Mouse (Mus musculus): ENCODE results near the gene Gprc5c.
"Not testable (repeated sequence)": the region's sequence is repeated elsewhere in the genome, so short reads cannot be mapped to it uniquely, and the experiment has no call there.

Gene Gprc5c

DNA sequence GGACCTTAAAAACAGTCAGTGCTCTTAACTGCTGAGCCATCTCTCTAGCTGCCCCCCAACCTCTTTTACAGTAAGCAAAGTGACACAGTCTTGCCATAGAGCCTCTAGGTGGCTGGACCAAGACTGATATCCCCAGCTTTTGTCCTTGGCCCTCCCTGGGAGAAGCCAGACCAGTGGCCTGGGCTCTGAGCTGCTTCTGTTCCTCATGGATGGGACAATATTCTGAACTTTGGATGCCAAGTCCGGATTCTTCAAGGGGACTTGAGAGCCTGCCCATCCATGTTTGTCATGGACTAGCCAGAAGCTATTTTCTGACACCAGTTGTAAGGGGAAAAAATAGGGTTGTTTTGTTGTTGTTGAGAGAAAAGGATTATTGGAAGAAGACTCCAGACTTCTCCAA lies 18.8 kb downstream of the Gprc5c start:
- DNase-seq (ENCODE audit: low spot score), result no peak

DNA sequence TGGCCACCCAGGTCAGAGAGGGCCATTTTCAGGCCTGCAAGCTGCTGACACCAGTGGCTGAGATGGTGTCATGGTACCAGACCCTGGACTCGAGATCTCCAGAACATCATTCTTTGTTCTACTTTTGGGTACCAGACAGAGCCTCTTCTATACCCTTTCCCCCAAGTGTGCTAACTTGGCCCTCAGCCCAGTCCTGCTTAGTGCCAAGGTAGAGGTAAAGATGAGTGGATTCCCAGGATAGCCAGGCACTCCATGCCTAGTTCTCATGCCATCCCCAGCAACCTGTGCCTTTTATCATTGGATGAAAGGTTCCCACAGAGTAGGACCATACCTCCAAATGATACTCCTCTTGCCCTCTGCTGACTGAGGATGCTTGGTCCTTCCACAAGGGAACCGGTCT lies 20.6 kb downstream of the Gprc5c start:
- no peak for DNase-seq (ENCODE audit: low spot score)

DNA sequence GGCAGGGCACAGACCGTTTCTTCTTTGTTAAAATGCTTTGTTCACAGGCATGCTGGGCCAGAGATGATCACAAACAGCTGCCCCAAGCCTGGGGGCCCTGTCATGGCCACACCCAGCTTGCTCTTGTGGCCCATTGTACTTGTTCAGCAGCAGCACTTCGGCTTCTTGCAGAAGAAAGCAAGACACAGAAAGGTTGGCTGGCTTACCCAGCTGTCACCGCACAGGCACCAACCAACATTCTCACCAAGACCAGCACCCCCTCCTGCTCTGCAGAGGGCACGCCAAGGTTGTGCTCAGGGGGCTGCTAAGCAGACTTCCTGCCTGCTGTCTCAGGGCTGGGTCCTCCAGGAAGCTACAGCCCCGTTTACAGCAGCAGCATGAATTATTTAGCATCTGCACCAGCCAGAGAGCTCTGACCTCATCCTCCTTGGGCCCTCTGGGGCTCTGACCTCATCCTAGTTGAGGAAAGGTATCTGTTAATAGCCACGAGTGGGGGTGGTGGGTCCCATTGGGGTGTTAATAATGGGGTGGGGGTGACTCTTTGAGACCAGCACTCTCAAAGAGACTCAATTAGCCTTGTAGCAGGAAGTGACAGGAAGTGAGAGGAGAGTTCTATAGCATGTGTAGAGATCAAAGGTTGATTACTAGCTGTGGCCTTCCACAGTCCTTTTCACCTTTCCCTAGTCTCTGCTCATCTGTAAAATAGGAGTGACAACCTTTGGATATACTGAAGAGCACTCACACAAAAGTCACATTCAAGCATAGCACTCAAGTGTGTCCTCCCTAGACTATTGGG lies 22.3 kb downstream of the Gprc5c start:
- no peak for DNase-seq (ENCODE audit: low spot score)

DNA sequence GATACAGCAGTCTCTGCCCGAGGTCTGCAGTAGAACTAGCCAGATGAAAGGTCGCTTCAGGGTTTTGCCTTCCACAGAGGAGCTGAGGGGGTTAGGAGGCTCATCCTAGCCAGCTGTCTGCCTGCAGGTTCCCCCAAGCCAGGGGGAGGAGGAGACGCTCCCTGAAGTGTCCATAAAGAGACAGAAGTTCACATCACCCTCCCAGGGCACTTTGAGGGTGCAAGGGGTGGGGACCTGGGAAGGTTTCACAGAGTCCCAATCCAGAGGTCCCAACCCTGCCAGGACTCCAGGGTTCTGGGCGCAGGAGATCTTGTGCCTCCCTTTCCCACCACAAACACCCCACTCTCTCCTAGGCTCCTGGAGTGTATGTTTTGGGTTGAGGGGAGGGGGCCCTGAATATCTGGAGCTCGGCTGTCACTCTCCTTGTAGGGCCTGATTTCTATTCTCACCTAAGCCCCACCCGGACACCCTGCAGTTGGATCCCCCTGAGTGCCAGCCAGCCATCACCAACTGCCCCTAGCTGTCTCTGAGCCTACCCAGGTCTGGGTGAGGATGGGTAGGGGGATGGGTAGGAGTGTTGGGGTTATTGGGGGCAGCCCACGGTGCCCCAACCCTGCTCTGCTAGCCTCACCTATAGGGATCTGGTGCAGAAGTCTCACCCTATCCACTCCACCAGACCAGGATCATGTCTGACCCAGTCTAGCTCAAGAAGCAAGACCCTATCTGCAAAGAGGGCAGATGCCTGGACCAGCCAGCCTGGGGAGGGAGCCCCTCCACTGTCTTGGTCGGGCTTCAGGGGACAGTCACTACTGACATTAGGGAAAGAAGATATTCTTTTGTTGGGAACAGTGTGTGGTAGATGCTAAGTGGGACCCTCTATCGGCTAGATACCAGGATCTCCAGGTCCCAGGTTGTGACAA lies 23.5 kb downstream of the Gprc5c start:
- no peak for DNase-seq (ENCODE audit: low spot score)

DNA sequence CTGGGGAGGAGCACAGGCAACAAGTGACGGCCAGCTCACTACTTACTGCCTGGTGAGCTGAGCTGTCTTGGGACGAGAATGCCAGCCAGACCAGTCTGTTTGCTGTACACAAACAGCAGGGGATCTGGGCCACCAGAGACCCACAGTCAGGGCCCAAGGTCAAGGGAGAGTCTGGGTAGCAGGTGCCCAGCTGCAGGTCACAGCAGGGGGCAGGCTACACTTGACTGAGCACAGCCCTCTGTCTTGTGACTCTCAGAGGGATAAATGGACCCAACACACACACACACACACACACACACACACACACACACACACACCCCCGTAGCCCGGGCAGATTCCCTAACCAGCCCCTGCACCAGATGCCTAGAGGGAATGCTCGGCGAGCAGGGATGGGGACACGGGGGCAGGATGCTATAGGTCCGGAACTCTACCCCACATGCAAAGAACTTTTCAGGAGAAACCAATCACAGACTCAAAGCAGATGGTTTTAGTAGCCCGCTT lies 24.4 kb downstream of the Gprc5c start:
- DNase-seq (ENCODE audit: low spot score), result no peak

DNA sequence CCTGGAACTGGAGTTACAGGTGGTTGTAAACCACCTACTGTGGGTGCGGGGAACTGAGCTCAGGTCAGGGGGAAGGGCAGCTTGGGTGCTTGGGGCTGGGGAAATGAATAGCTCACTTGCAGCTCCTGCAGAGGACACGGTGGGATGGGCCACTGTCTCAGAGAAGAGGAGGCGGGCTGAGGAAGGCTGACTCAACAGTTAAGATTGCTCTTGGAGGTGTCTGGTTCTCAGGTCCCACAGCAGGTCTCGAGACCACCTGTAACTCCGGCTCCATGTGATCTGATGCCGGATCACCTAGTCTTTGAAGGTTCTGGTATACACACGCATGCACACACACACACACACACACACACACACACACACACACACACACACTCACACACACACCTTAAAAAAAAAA lies 25.2 kb downstream of the Gprc5c start:
- no peak for DNase-seq (ENCODE audit: low spot score)

DNA sequence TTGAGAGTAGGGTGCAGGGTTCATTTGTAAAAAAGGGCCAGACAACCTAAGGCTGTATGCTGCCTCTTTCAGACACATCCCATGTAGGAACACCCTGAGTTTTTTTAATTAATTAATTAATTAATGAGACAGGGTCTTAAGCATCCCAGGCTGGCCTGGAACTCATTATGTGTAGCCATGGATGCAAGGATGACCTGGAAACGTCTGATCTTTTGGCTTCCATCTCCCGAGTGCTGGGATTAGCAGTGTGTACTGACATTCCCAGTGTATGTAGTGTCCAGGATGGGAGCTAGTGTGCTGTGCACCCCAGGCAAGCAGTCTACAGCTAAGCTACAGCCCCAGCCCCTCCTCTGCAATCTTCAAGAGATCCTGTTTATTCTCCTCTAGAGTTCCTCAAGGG lies 25.7 kb downstream of the Gprc5c start:
- no peak for DNase-seq (ENCODE audit: low spot score)

DNA sequence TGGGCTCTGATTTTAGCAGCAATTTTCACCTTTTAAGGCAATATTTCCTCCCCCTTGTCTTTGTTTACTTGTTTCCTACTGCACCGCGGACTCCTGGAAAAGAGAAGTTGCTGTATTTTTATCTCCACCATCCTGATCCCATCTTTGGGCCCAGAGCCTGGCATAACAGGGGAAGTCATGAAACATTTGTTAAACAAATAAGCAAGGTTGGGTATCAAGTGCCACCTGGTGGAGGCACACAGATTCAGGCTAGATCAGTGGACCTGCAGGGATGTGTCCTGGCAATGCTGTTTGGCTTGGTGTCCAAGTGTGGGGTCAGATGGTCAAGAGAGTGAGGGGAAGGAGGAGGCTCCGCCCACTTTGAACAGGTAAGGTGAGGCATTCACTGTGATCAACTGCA lies 26.2 kb downstream of the Gprc5c start:
- no peak for DNase-seq (ENCODE audit: low spot score)

DNA sequence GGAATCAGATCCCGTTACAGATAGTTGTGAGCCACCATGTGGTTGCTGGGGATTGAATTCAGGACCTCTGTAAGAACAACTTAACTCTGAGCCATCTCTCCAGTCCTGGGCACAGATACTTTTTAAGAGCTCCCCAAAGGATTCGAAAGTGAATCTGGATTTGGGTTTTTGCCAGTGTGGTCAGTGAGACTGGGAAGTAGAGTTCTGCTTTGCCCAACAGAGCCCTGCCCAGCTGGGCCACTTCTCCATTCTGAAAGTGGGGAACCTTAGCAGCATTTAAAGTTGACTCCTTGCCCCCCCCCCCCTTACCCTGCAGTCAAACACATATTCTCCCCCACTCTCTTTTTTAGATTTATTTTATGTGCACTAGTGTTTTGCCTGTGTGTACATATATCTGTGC lies 28.7 kb downstream of the Gprc5c start:
- no peak for DNase-seq (ENCODE audit: low spot score)

DNA sequence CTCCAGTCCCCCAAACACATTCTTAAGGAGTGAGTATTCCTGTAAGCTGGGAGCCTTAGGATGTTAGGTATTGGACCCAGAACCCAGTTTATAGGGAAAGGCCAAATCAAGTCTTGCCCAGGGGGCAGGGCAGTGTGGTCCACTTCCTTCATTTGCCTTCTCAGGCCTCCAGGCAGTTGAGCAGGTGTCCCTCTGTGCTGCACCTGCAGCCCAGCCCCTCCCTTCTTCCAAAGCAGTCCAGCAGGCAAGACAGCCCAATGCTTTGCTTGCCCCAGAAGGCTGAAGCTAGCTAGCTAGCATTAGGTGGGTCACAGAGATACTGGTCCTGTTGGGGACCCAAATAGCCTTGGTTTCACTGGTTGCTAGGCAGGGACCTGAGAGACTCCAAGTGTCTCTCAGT lies 29.2 kb downstream of the Gprc5c start:
- DNase-seq (ENCODE audit: low spot score), result no peak

DNA sequence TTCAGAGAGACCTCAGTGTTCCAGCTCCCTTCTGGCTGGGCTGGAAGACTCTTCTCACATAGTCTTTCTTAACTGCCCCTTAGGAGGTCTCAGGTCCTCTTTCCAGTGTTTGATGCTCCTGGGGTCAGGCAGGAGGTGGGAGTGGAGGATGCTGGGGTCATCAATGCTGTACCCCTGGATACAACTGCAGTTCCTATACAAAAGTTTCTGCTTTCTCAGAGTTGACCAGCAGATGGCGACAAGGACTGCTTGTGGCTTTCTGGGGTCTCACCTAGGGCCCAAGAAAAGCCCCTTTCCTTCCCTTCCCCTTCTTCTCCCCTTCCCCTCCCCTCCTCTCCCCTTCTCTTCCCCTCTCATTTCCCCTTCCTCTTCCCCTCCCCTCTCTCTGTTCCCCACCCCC lies 29.6 kb downstream of the Gprc5c start:
- no peak for DNase-seq (ENCODE audit: low spot score)

DNA sequence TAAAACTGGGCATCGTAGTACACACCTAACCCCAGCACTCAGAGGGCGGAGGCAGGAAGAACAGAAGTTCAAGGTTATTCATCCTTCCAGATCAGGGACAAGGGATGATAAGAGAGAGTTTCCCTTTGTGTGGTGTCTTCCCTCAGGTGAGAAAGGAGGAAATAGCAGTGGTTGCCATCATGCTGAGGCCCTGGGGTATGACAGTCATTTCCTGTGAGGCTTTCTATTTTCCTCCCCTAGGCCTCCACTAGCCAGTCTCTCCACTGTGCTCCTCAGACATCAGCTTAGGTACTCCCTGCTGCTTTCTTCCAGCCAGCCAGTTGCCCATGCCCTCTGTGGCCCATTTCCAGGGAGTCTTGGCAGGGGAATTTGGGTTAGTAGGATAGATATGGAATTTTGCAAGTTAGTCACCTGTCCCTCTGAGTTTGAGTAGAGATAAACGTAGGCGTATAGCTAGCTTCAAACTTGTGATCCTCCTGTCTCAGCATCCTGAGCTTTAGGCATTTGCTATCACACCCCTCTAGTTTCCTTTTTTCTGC lies 32.4 kb downstream of the Gprc5c start:
- DNase-seq (ENCODE audit: low spot score), result no peak

DNA sequence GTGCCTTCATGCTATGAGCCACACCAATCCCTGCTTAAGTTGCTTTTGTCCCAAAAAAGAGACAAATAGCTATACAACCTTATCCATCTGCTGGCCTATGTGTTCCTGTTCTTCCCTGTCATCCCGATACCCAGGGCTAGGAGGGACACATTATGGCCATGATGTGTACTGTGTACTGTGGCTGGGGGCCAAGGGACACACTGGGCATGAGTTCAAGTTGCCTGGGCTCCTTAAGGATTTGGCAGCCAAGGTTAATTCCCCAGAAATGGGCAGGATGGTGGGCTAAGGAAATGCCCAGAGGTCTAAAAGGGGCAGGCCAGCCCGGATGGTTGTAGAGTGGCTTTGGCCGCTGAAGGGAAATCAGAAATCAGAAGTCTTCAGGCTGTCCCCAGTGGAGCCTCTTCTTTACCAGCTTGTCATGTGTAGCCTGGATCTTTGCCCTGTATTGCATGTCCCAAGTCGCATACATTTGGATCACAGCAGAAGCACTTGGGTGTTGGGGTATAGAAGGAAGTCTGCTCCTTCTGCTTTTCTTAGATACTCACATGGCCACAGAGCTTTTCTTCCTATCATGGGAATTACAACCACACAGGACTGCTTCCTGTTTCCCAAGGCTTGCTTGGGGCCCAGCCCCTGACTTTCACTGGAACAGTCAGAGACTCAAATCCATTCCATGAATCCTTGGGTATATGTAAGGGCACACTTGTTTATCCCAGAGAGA lies 33.6 kb downstream of the Gprc5c start:
- DNase-seq (ENCODE audit: low spot score), result no peak

DNA sequence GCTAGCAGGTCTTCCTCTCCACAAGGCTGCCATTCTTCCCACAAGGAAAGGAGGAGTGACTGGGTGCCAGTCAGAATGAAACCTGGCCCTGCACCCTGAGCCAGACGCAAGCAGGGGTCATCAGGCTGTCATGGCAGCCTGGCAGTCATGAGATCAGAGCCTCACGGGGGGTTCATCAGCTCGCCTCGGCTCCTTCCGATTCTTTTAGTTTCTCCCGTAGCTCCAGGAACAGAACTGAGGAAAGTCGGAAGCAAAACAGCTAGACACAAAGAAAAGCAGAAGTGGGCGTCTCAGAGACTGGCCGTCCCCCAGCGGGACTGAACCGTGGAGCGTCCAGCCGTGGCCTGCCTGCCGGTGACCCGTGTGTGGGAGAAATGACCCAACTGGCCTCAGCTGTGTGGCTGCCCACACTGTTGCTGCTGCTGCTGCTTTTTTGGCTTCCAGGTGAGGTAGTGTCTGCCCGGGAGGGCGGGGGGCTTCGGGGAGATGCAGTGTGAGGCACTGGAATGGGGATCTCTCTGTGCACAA lies 39.1 kb downstream of the Gprc5c start, which contains the start of gene Cd300a:
TSS of gene Cd300a (plus strand) at position 51 of the 528 bp plus-strand sequence.
- DNase-seq (ENCODE audit: low spot score), result no peak

DNA sequence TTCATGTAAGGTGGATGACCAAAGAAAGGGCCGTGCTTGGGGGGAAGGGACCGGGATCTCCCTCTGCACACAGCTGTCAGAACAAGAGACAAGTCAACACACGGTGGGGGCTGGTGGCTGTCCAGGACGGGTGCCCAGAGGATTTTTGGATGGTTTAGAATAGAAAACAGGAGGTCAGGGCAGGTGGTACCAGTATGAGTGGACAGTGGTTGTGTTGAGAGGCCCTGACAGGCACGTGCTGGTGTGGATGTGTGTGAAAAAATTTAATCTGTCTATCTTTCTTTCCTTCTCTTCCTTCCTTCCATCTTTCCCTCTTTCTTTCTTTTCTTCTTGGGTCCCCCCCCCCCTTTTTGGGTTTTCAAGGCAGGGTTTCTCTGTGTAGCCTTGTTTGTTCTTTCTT lies 39.6 kb downstream of the Gprc5c start:
- no peak for DNase-seq (ENCODE audit: low spot score)

DNA sequence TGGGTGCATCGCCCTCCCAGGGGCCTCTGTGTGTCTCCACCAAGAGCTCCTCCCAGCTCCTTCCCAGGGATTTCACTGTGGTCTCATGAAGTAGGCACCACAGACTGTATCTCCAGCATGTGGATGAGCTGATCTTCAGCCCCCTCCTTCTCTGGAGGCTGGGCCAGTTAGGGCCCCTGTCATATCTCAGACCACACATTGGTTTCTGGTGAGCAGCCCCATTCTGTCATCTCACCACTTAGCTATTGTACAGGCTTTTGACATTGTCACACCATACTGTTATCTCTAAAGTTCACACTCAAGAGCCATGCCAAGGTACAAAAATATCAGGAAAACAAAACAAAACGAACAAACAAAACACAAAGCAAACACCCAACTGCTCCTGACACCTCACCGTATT lies 45.1 kb downstream of the Gprc5c start:
- no peak for DNase-seq (ENCODE audit: low spot score)

DNA sequence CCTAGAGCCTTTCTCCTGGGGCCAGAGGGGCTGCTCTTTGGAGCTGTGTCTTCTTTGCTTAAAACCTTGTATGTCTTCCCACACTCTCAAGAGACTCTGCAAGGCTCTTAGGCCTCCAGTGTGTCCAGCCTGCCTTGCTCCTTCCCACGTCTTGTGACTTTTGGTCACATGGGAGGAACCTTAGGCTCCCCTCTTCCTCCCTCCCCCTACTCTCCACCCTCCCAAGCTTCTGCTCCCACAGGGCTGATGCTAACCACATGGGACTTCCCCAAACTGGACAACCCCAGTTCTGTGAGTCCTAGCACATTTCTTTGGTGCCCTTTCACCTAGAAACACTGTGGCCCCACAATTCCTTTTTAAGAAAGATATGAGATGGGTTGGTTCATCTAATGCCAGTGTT lies 47.1 kb downstream of the Gprc5c start:
- DNase-seq (ENCODE audit: low spot score), result no peak

DNA sequence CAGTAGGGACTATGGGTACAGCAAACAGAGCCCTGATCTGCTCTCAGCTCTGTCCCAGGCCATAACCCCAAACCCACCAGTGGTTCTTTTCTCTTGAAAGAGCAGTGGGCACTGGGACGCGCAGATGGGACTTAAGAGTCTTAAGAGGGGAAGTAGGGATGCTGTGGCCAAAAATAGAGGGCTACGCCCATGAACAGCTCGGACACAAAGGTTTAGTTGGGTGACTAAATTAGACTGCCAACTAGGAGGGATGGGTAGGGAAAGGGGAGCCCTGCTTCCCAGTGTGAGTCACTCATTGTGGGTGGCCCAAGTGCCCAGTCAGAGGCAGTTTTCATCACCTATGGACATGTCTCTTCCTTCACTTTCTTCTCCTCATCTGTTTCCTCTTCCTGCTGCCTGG lies 52.3 kb downstream of the Gprc5c start:
- no peak for DNase-seq (ENCODE audit: low spot score)

DNA sequence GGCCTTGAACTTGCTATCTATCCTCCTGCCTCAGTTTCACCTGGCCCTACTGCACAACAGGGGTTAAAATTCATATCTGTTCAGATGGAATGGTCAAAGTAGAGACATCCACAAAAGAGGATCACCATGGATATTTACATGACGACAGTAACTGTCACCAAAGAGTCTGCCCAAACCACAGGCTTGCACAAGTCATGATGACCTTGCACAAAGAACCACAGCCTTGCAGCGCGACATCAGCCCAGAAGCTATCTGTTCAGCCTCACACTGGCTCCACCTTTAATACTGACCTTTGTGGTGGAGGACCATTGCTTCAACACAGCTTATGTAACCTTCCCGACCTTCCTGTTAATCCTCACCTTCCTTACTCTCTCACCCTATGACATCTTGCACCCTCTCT lies 56.6 kb downstream of the Gprc5c start:
- no peak for DNase-seq (ENCODE audit: low spot score)

DNA sequence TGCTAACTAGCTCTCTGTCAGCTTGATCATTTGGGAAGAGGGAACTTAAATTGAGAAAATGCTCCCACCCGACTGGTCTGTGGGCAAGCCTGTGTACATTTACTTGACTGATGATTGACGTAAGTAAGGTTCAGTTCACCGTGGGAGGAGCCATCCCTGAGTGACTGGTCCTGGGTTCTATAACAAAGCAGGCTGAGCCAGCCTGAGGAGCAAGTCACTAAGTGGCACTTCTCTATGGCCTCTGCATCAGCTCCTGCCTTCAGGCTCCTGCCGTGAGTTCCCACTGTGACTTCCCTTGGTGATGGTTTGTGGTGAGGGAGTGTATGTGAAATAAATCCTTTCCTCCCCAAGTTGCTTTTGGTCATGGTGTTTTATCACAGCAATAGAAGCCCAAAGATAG lies 57.1 kb downstream of the Gprc5c start:
- no peak for DNase-seq (ENCODE audit: low spot score)

DNA sequence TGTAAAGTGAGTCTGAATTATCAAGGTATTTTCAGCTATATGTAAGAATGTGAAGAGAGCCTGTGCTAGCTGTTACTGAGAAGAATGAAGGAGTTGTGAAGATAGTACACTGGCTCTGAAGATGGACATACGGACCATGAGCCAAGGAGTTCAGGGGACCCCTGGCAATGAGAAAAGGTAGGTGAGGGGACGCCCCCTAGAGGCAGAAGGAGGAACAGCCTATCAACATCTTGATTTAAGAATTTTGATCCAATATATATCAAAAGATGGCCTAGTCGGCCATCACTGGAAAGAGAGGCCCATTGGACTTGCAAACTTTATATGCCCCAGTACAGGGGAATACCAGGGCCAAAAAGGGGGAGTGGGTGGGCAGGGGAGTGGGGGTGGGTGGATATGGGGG lies 58.6 kb downstream of the Gprc5c start:
- DNase-seq (ENCODE audit: low spot score), result not testable (repeated sequence)

DNA sequence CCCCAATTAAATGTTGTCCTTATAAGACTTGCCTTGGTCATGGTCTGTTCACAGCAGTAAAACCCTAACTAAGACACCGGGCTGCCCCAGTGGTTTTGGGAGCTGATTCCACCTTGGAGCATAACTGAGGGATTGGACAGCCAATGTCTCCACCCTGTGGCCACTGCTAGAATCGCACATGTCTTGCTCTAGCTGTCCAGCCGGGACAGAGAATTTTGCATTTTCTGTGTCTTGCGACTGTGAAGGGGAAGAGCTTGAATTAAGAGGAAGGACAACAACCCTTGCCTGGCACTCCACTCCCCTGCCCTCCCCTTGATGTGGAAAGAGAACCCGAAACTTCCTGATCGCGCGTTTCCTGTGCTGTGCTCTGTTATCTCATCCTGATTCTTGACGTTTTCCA lies 61.9 kb downstream of the Gprc5c start:
- peak; percentile 31 for DNase-seq (ENCODE audit: low spot score)

Measured in testis, postnatal 14 days (tissue).